Mouse (Mus musculus) MEL (cell line): ENCODE data around the gene Tent4a. TPM values are rescaled to one million over a fixed set of nuclear protein-coding genes. Genes with fewer than 3 reads are reported as not detected.
A peak's percentile ranks its signal among the peaks of the same experiment; 100 is the strongest.

Experiments used
- DNase-seq: peaks from one replicate; pipeline ENCODE4 v3.0.0; 2011; ENCODE audit warnings: low read depth, low spot score
- H3K27ac ChIP-seq: 2 replicates; pipeline ENCODE4 v1.5.1; 2012; ENCODE audit warnings: low read depth, mild to moderate bottlenecking, control low read depth, low read length, moderate library complexity; ENCODE audit not compliant: control insufficient read depth
- H3K27me3 ChIP-seq, 2 experiments: fragments of 150-350 bp in 1 of 2; sonication (generic) in 1 of 2; 2 replicates each; pipeline ENCODE4 v1.6.1; 2012; ENCODE audit warnings: low read length in 2 of 2, mild to moderate bottlenecking in 2 of 2, improper control_type of control experiment in 1 of 2, moderate library complexity in 1 of 2; ENCODE audit not compliant: insufficient read depth in 2 of 2, control insufficient read depth in 1 of 2
- H3K36me3 ChIP-seq, 2 experiments: 2 replicates each; pipeline ENCODE4 v1.6.1; 2012 to 2014; ENCODE audit warnings: low read length in 2 of 2, improper control_type of control experiment in 1 of 2, inconsistent platforms in 1 of 2, mild to moderate bottlenecking in 1 of 2; ENCODE audit not compliant: insufficient read depth in 2 of 2, control insufficient read depth in 1 of 2
- H3K4me1 ChIP-seq, 2 experiments: fragments of 150-350 bp in 1 of 2; sonication (generic) in 1 of 2; 2 replicates each; pipeline ENCODE4 v1.6.1; 2012; ENCODE audit warnings: low read length in 2 of 2, improper control_type of control experiment in 1 of 2, mild to moderate bottlenecking in 1 of 2; ENCODE audit not compliant: insufficient read depth in 2 of 2, control insufficient read depth in 1 of 2
- H3K4me3 ChIP-seq, 2 experiments: fragments of 150-350 bp in 1 of 2; sonication (generic) in 1 of 2; 2 replicates each; pipeline ENCODE4 v1.5.1; 2012; ENCODE audit warnings: low read depth in 2 of 2, low read length in 2 of 2, mild to moderate bottlenecking in 2 of 2, moderate library complexity in 2 of 2, control low read depth in 1 of 2, improper control_type of control experiment in 1 of 2; ENCODE audit not compliant: control insufficient read depth in 1 of 2, insufficient read depth in 1 of 2
- H3K79me2 ChIP-seq: 2 replicates; pipeline ENCODE4 v1.6.1; 2012; ENCODE audit warnings: mild to moderate bottlenecking, low read length, moderate library complexity; ENCODE audit not compliant: control insufficient read depth, poor library complexity, insufficient read depth
- H3K9ac ChIP-seq: 2 replicates; pipeline ENCODE4 v1.6.1; 2012; ENCODE audit warnings: low read depth, mild to moderate bottlenecking, control low read depth, low read length, moderate library complexity; ENCODE audit not compliant: control insufficient read depth, poor library complexity, severe bottlenecking
- H3K9me3 ChIP-seq: fragments of 150-350 bp; sonication (generic); replicated peaks from 2 replicates; pipeline ENCODE4 v1.6.1; 2012; ENCODE audit warnings: mild to moderate bottlenecking, low read length, improper control_type of control experiment, moderate library complexity; ENCODE audit not compliant: insufficient read depth
- BHLHE40 ChIP-seq: IDR thresholded peaks from 2 replicates; pipeline ENCODE4 v1.6.1; 2012; ENCODE audit warnings: low read depth, mild to moderate bottlenecking, inconsistent platforms, low read length, improper control_type of control experiment, borderline replicate concordance
- CHD2 ChIP-seq: IDR thresholded peaks from 2 replicates; pipeline ENCODE4 v1.6.1; 2011; ENCODE audit warnings: low read length, improper control_type of control experiment
- CTCF ChIP-seq, 3 experiments: IDR thresholded peaks in 2 of 3; conservative IDR thresholded peaks in 1 of 3; 2 replicates each; pipeline ENCODE4 v1.5.1; 2011 to 2012; ENCODE audit warnings: low read length in 3 of 3, low read depth in 2 of 3, mild to moderate bottlenecking in 2 of 3, improper control_type of control experiment in 1 of 3, inconsistent platforms in 1 of 3, mixed read lengths in 1 of 3, moderate library complexity in 1 of 3; ENCODE audit not compliant: control insufficient read depth in 1 of 3, insufficient read depth in 1 of 3, poor library complexity in 1 of 3, severe bottlenecking in 1 of 3
- E2F4 ChIP-seq: IDR thresholded peaks from 2 replicates; pipeline ENCODE4 v1.6.1; 2011; ENCODE audit warnings: low read depth, low read length, improper control_type of control experiment, borderline replicate concordance
- EP300 ChIP-seq, 2 experiments: IDR thresholded peaks; 2 replicates each; pipeline ENCODE4 v1.6.1; 2011; ENCODE audit warnings: improper control_type of control experiment in 2 of 2, low read length in 2 of 2, low read depth in 1 of 2, mild to moderate bottlenecking in 1 of 2
- ETS1 ChIP-seq: IDR thresholded peaks from 2 replicates; pipeline ENCODE4 v1.6.1; 2012; ENCODE audit warnings: low read depth, mild to moderate bottlenecking, inconsistent platforms, low read length, improper control_type of control experiment, moderate library complexity
- GATA1 ChIP-seq: IDR thresholded peaks from 2 replicates; pipeline ENCODE4 v1.6.1; 2011; ENCODE audit warnings: low read depth, low read length, improper control_type of control experiment
- HCFC1 ChIP-seq: IDR thresholded peaks from 2 replicates; pipeline ENCODE4 v1.6.1; 2012; ENCODE audit warnings: low read depth, mild to moderate bottlenecking, inconsistent platforms, low read length, improper control_type of control experiment, moderate library complexity
- KAT2A ChIP-seq: conservative IDR thresholded peaks from 2 replicates; pipeline ENCODE4 v1.6.1; 2012; ENCODE audit warnings: low read depth, low read length, improper control_type of control experiment, inconsistent platforms
- MAFK ChIP-seq: IDR thresholded peaks from 2 replicates; pipeline ENCODE4 v1.6.1; 2011; ENCODE audit warnings: low read depth, mild to moderate bottlenecking, low read length, improper control_type of control experiment, borderline replicate concordance
- MYC ChIP-seq: IDR thresholded peaks from 2 replicates; pipeline ENCODE4 v1.6.1; 2011; ENCODE audit warnings: low read depth, mild to moderate bottlenecking, low read length, improper control_type of control experiment, moderate library complexity
- NELFE ChIP-seq: IDR thresholded peaks from 2 replicates; pipeline ENCODE4 v1.6.1; 2011; ENCODE audit warnings: low read depth, low read length, improper control_type of control experiment
- POLR2A ChIP-seq, 2 experiments: IDR thresholded peaks; 2 replicates each; pipeline ENCODE4 v1.6.1; 2011 to 2012; ENCODE audit warnings: low read length in 2 of 2, mild to moderate bottlenecking in 2 of 2, control low read depth in 1 of 2, improper control_type of control experiment in 1 of 2, low read depth in 1 of 2, moderate library complexity in 1 of 2; ENCODE audit not compliant: control insufficient read depth in 1 of 2, insufficient read depth in 1 of 2, poor library complexity in 1 of 2
- POLR2AphosphoS2 ChIP-seq: IDR thresholded peaks from 2 replicates; pipeline ENCODE4 v1.6.1; 2011; ENCODE audit warnings: low read length, improper control_type of control experiment
- POLR2AphosphoS5 ChIP-seq: IDR thresholded peaks from 2 replicates; pipeline ENCODE4 v1.6.1; 2012; ENCODE audit warnings: low read depth, borderline replicate concordance, mild to moderate bottlenecking, inconsistent platforms, low read length, moderate library complexity, mixed read lengths
- RAD21 ChIP-seq: IDR thresholded peaks from 2 replicates; pipeline ENCODE4 v1.6.1; 2011; ENCODE audit warnings: mild to moderate bottlenecking, low read depth, low read length, improper control_type of control experiment
- RCOR1 ChIP-seq: IDR thresholded peaks from 2 replicates; pipeline ENCODE4 v1.6.1; 2012; ENCODE audit warnings: low read depth, mild to moderate bottlenecking, inconsistent platforms, low read length, improper control_type of control experiment
- TAL1 ChIP-seq: IDR thresholded peaks from 2 replicates; pipeline ENCODE4 v1.6.1; 2012; ENCODE audit warnings: mild to moderate bottlenecking, inconsistent platforms, low read length, moderate library complexity, mixed read lengths
- TBP ChIP-seq: IDR thresholded peaks from 2 replicates; pipeline ENCODE4 v1.8.0; 2011; ENCODE audit warnings: low read depth, low read length, improper control_type of control experiment
- USF1 ChIP-seq: IDR thresholded peaks from 2 replicates; pipeline ENCODE4 v1.6.1; 2014; ENCODE audit warnings: low read depth, mild to moderate bottlenecking, inconsistent platforms, low read length, improper control_type of control experiment, moderate library complexity
- USF2 ChIP-seq, 2 experiments: IDR thresholded peaks; 2 replicates each; pipeline ENCODE4 v1.6.1; 2011 to 2012; ENCODE audit warnings: improper control_type of control experiment in 2 of 2, low read length in 2 of 2, borderline replicate concordance in 1 of 2, inconsistent platforms in 1 of 2, low read depth in 1 of 2, mild to moderate bottlenecking in 1 of 2; ENCODE audit not compliant: insufficient read depth in 1 of 2
- ZC3H11A ChIP-seq: IDR thresholded peaks from 2 replicates; pipeline ENCODE4 v1.6.1; 2012; ENCODE audit warnings: low read depth, mild to moderate bottlenecking, inconsistent platforms, low read length, improper control_type of control experiment
- ZMIZ1 ChIP-seq: IDR thresholded peaks from 2 replicates; pipeline ENCODE4 v1.6.1; 2012; ENCODE audit warnings: low read depth, mild to moderate bottlenecking, inconsistent platforms, low read length, improper control_type of control experiment, moderate library complexity
- ZNF384 ChIP-seq: IDR thresholded peaks from 2 replicates; pipeline ENCODE4 v1.6.1; 2012; ENCODE audit warnings: low read depth, mild to moderate bottlenecking, inconsistent platforms, low read length, improper control_type of control experiment
- polyA plus RNA-seq, 2 experiments: library from polyadenylated mRNA; stranded (reverse) in 1 of 2; unstranded in 1 of 2; fragments of >175 nt in 1 of 2; fragments of >200 nt in 1 of 2; gene quantifications; 2 replicates each; pipeline versions ENCODE4 v1.2.1 to v1.2.4; 2012; ENCODE audit warnings: low replicate concordance in 2 of 2, low read depth in 1 of 2; ENCODE audit not compliant: insufficient read length in 2 of 2, insufficient read depth in 1 of 2, missing spikeins in 1 of 2
- total RNA-seq: library from RNA; depleted of rRNA; stranded (reverse); fragments of 300-350 nt; gene quantifications from 2 replicates; pipeline ENCODE4 v1.2.3, GENCODE M21; 2012

Gene Tent4a
- total and polyA plus RNA-seq, 3 experiments: 12.2 to 18.4 TPM; not detected in 1

DNA sequence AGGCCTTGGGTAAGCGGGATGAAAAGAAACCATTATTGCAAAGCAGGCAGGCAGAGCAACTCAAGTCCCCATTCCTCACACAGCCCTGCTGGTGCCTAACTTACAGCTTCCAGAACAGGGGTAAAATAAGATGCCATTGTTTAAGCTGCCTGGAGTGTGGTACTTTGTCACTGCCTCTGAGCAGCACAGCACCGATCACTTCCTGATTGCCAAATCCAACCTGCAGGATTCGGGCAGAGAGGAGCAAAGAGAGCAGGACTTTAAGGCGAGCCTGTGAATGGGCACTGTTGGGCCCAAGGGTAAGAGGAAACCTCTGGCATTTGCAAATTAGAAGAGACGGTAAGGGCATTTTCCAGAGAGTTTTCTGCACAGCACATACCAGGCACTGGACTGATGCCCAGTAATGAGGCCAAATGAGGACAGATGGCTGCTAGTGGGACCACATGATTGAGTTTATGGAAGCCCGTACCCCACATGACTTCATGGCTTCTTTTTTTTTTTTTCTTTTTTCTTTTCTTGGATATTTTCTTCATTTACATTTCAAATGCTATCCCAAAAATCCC is 23.8 kb upstream of the Tent4a start:
- Histone ChIP-seq H3K79me2 (no peaks in the 10 kb centered on the region), H3K27ac (no peak overlapping the region), H3K36me3 (no peaks in the 10 kb centered on the region), H3K9ac (no peak overlapping the region), H3K4me3 (no peak overlapping the region), H3K4me1 (peaks cover 0 to 12% of the 10 kb centered on the region in 2 experiments; a peak in 3 of 4 replicates), H3K27me3 (no peaks in the 10 kb centered on the region), H3K9me3 (no peaks in the 10 kb centered on the region)
- TF ChIP-seq E2F4 (no peak), RCOR1 (no peak), TBP (no peak), BHLHE40 (no peak), HCFC1 (no peak), POLR2AphosphoS2 (no peak), POLR2A (IDR thresholded peaks at IDR 0.05; ENCODE audit: control insufficient read depth in 1 of 2, insufficient read depth in 1 of 2, low read depth in 1 of 2, low read length in 2 of 2, poor library complexity in 1 of 2) (no peak), GATA1 (no peak), ETS1 (no peak), ZNF384 (no peak), CHD2 (no peak), ZMIZ1 (no peak), USF1 (no peak), TAL1 (no peak), USF2 (IDR thresholded peaks at IDR 0.05; ENCODE audit: borderline replicate concordance in 1 of 2, insufficient read depth in 1 of 2, low read depth in 1 of 2, low read length in 2 of 2) (no peak), MYC (no peak), RAD21 (no peak)
- no peak for DNase-seq

DNA sequence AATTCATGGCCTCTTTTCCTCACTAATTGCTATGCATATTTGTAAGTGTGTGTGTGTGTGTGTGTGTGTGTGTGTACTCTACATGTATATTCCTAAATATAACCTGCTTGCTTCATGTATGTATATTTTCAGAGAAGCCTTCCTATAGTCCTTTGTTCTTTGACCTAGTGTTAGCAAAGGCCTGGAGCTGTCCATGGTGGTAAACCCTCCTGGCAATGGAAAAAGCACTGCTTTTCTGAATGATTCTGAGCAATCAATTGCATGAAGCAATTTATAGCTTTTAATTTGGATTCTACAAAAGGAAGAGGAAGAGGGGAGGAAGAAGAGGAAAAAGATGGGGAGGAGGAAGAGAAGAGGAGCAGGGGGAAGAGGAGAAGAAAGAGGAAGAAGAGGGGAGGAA is 22.3 kb upstream of the Tent4a start:
- DNase-seq: peak; percentile 57
- no peaks in the 10 kb centered on the region for H3K36me3 ChIP-seq
- no peaks in the 10 kb centered on the region for H3K9me3 ChIP-seq
- TF ChIP-seq EP300 (IDR thresholded peaks at IDR 0.05; ENCODE audit: low read depth in 1 of 2, low read length in 2 of 2) (no peak), NELFE (no peak), POLR2AphosphoS5 (no peak), KAT2A (no peak), CTCF (IDR thresholded peaks at IDR 0.05 in 2 of 3, conservative IDR thresholded peaks at IDR 0.05 in 1 of 3; ENCODE audit: control insufficient read depth in 1 of 3, insufficient read depth in 1 of 3, low read depth in 2 of 3, low read length in 3 of 3, poor library complexity in 1 of 3, severe bottlenecking in 1 of 3) (no peak), ZC3H11A (no peak), MAFK (no peak), E2F4 (no peak), POLR2AphosphoS2 (no peak), HCFC1 (no peak)
- no peak overlapping the region for H3K9ac ChIP-seq
- H3K4me1 ChIP-seq: peaks cover 0 to 10% of the 10 kb centered on the region in 2 experiments; a peak in 3 of 4 replicates
- H3K4me3 ChIP-seq: no peak overlapping the region
- H3K79me2 ChIP-seq: no peaks in the 10 kb centered on the region
- no peaks in the 10 kb centered on the region for H3K27me3 ChIP-seq
- H3K27ac ChIP-seq: no peak overlapping the region
